Mouse (Mus musculus) common myeloid progenitor, adult 5-6 weeks (primary cell): ENCODE measurements around the gene Sgcd. TPM values are rescaled to one million over a fixed set of nuclear protein-coding genes. Genes with fewer than 3 reads are reported as not detected.

Experiments used
- ATAC-seq: replicated peaks from 2 replicates; pipeline ENCODE4 v1.8.0; 2016; ENCODE audit warnings: low read depth, mild to moderate bottlenecking, moderate TSS enrichment, inconsistent platforms; ENCODE audit not compliant: poor library complexity, severe bottlenecking
- total RNA-seq: library from RNA; stranded (forward); fragments of 200-1000, 187-1606 nt; gene quantifications from 2 replicates; pipeline ENCODE4 v1.2.3, GENCODE M21; 2017

Gene Sgcd
- total RNA-seq, 1 experiment from 2014 or later: not detected

DNA sequence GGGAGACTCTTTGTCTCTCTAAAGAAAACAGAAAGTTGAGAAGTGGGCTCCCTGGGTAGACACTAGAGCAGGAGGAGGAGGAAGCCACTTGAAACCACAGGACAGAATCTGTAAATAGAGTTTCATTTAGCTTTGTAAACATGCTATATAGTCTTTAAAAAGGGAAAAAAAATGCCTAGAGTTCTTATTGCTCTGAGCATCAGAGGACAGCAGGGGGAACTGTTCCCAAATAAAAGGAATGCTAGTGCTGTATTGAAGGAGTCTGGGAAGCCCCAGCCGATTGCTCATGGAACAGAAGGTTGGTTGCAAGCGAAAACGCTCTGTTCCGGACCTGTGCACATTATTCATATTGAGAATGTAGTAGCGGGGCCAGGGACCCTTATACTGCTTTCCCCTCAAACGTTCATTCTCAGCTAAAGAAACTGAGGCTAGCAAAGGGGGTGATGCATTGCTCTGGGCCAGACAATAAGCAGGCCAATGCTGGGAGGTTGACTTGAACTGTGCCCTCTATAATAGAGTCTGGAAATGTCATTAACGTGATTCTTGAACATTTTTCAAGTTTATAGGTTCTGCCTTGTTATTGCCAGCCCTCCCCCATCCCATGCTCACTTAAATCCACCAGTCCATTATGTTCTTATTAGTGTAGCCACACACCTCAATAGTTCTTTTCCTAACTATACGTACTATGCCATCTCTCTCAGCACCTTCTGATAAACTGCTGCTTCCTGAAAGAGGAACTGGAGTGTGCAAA is 1140.4 kb downstream of the Sgcd start:
- ATAC-seq: no peak

DNA sequence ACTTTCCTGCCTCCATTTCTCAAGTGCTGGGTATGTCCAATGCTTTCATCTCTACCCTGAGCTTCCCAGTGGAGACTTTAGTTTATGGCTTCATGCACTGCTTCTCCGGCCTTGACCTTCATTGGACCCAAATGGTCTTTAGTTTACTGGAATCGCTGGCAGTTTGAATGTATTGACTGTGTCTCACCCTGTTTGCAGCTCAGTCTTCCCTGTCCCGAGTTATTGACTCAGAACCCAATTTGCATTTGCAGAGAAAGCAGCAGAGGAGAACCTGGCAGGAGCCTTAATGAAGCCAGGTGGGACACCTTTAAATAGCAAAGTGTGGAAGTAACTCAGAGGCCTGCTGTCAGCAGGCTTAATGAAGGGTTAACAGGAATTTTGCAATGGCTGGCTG is 1140.9 kb downstream of the Sgcd start:
- no peak for ATAC-seq

DNA sequence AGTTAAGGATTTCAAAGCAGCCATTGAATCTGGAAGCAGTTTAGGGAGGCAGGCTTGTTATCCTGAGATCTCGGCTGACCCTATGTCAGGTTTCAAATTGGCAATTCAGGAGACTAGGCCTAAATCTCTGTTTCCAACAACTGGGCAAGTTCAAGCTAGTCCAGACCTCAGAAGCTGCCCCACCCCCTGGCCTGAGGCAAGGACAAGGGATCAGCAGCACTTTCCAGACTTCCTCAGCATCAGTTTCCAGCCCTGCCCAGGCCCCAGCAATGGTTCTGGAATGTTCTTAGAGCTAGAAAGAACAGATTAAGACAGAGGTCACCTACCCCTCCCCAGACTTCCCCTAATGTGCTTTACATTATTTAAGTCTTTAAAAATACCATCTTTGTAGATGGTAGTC is 1142.1 kb downstream of the Sgcd start:
- no peak for ATAC-seq
